Mouse (Mus musculus) ES-E14 (cell line): Measurements from ENCODE around the gene E2f4.

Source experiments
- HCFC1 ChIP-seq: IDR thresholded peaks from 2 replicates; pipeline ENCODE4 v1.6.1; 2012; ENCODE audit warnings: low read length, inconsistent platforms, borderline replicate concordance; ENCODE audit not compliant: insufficient read depth
- MAFK ChIP-seq: IDR thresholded peaks from 2 replicates; pipeline ENCODE4 v1.6.1; 2014; ENCODE audit warnings: mild to moderate bottlenecking, low read depth, low read length, inconsistent platforms; ENCODE audit not compliant: insufficient read depth
- ZNF384 ChIP-seq: IDR thresholded peaks from 2 replicates; pipeline ENCODE4 v1.6.1; 2012; ENCODE audit warnings: low read depth, low read length, inconsistent platforms

DNA sequence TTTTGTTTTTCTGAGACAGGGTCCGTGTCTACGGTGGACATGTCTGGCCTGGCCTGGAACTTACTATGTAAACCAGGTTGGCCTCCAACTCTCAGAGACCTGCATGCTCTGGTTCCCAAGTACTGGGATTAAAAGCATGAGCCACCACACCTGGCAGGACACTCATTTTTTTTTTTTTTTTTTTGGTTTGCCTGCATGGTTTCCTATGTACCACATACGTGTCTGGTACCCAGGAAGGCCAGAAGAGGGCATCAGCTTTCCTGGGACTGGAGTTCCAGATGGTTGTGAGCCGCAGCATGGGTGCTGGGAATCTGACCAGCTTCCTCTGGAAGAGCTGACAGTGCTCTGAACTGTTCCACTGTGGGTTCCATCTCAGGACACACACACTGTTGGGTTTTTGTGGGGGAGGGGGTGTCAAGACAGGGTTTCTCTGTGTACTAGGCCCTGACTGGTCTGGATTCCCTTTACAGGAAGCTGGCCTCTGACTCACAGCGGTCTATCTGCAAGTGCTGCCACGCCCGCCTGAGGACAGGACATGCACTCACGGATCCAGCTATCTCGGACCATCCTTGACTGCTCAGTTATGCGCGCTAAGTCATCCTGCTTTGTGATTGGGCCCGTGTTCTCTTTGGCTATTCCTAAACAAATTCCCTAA is 36.0 kb upstream of the E2f4 start:
- TF ChIP-seq ZNF384 (peak; percentile 67), MAFK (no peak), HCFC1 (no peak)
